Mouse (Mus musculus) spleen, adult 2 months (tissue): ENCODE measurements around the gene Olfr1535. TPM values are rescaled to one million over a fixed set of nuclear protein-coding genes. Genes with fewer than 3 reads are reported as not detected.

Experiments used
- DNase-seq, 2 experiments: peaks; one replicate each; pipeline versions ENCODE4 v3.0.0 to v3.0.0-alpha.2; 2012 to 2021; ENCODE audit warnings: low spot score in 2 of 2, low read depth in 1 of 2
- H3K27ac ChIP-seq: fragments of 200-500 bp; 2 replicates; pipeline ENCODE4 v1.5.1; 2012; ENCODE audit warnings: low read length, inconsistent platforms; ENCODE audit not compliant: insufficient read depth
- H3K27me3 ChIP-seq: fragments of 200-500 bp; 2 replicates; pipeline ENCODE4 v1.6.1; 2012; ENCODE audit warnings: mild to moderate bottlenecking, moderate library complexity, low read length, inconsistent platforms; ENCODE audit not compliant: control insufficient read depth, insufficient read depth
- H3K36me3 ChIP-seq: fragments of 200-500 bp; 2 replicates; pipeline ENCODE4 v1.6.1; 2012; ENCODE audit warnings: mild to moderate bottlenecking, low read length, inconsistent platforms; ENCODE audit not compliant: control insufficient read depth, insufficient read depth
- H3K4me1 ChIP-seq: fragments of 200-500 bp; 2 replicates; pipeline ENCODE4 v1.6.1; 2011; ENCODE audit warnings: inconsistent platforms; ENCODE audit not compliant: control insufficient read depth, insufficient read depth, insufficient read length
- H3K4me3 ChIP-seq: fragments of 200-500 bp; 2 replicates; pipeline ENCODE4 v1.5.1; 2011; ENCODE audit warnings: mild to moderate bottlenecking, inconsistent platforms; ENCODE audit not compliant: insufficient read depth, insufficient read length; ENCODE audit errors: extremely low read depth
- CTCF ChIP-seq: fragments of 200-500 bp; IDR thresholded peaks from 2 replicates; pipeline ENCODE4 v1.5.1; 2011; ENCODE audit warnings: mild to moderate bottlenecking, inconsistent platforms; ENCODE audit not compliant: insufficient read depth, insufficient read length, insufficient replicate concordance; ENCODE audit errors: extremely low read depth
- POLR2A ChIP-seq: fragments of 200-500 bp; IDR thresholded peaks from 2 replicates; pipeline ENCODE4 v1.6.1; 2011; ENCODE audit warnings: low read depth, low read length, inconsistent platforms
- WGBS: fragments of 180-500 bp; shearing (Covaris S2); methylation state at CpG from one replicate; pipeline ENCODE4 v1.1.7; 2018; 5-methylcytosine and 5-hydroxymethylcytosine counted together
- polyA plus RNA-seq: library from polyadenylated mRNA; depleted of rRNA; stranded (reverse); fragments of >200 nt; gene quantifications from 2 replicates; pipeline ENCODE4 v1.2.3, GENCODE M21; 2012; rRNA removed

The Olfr1535 gene
- polyA plus RNA-seq, 1 experiment = not detected

DNA sequence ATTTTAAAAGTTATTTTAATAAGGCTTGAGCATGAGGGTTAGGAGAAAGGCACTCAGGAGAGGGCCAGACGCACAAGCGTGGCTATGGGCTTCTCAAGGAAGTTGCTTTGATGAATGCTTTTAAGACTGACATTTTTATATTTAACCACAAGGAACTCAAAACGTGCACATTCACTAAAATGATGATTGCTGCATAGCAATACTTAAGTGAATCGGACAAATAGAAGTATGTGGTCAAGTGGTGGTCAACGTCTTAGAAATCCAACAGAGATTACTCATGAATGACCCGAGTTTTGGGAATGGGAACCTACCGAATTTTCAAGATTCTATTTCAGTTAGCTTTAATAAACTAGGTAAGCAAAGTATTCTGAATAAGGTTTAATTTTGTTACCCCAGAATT is 29.6 kb downstream of the Olfr1535 start:
- H3K36me3 ChIP-seq = peaks cover 5% of the 10 kb centered on the region
- no peak for DNase-seq
- H3K4me3 ChIP-seq = no peak overlapping the region; the same call in 1 of the 2 replicates
- H3K27ac ChIP-seq = no peak overlapping the region
- WGBS = 39% methylated on average over 7 of the region's 7 CpGs
- peaks cover 2% of the 10 kb centered on the region for H3K4me1 ChIP-seq
- TF ChIP-seq POLR2A = no peak
- TF ChIP-seq CTCF = no peak
- no peaks in the 10 kb centered on the region for H3K27me3 ChIP-seq

GRCm38 (mm10) chr13:21506221-21506649 is 53.5 kb downstream of the Olfr1535 start:
- Histone ChIP-seq H3K27me3 (no peaks in the 10 kb centered on the region), H3K27ac (peak overlapping the region; percentile 35), H3K4me3 (peak overlapping the region; percentile 81), H3K4me1 (no peaks in the 10 kb centered on the region), H3K36me3 (no peaks in the 10 kb centered on the region)
- no peak for TF ChIP-seq POLR2A
- peak; percentile 68 to 83 for DNase-seq
- under 1% methylated on average over 21 of the region's 21 CpGs for WGBS

Other genes starting within 250 kb of the Olfr1535 start
- not detected in 2 replicates for gene Gpx6, start 247.8 kb downstream of the Olfr1535 start, polyA plus RNA-seq
- not detected in 2 replicates for gene Olfr1367, start 213.0 kb downstream of the Olfr1535 start, polyA plus RNA-seq
- gene Zscan12, start 197.1 kb downstream of the Olfr1535 start, polyA plus RNA-seq = 0.38 and 0.62 TPM in 2 replicates
- 12.5 and 15.2 TPM in 2 replicates for gene Zkscan3, start 157.1 kb downstream of the Olfr1535 start, polyA plus RNA-seq
- 0.13 and 0.28 TPM in 2 replicates for gene Pgbd1, start 118.8 kb downstream of the Olfr1535 start, polyA plus RNA-seq
- 6.7 and 8.5 TPM in 2 replicates for gene Zscan26, start 106.2 kb downstream of the Olfr1535 start, polyA plus RNA-seq
- not detected in 2 replicates for gene Nkapl, start 91.4 kb downstream of the Olfr1535 start, polyA plus RNA-seq
- gene Zkscan4, start 81.0 kb downstream of the Olfr1535 start, polyA plus RNA-seq = 0.29 and 0.34 TPM in 2 replicates
- not detected in 2 replicates for gene Gm10065, start 80.5 kb downstream of the Olfr1535 start, polyA plus RNA-seq
- 0.13 and 0.16 TPM in 2 replicates for gene AK157302, start 64.7 kb downstream of the Olfr1535 start, polyA plus RNA-seq
- gene Gm11273, start 58.5 kb downstream of the Olfr1535 start, polyA plus RNA-seq = 3.2 and 4.5 TPM in 2 replicates
- gene Zkscan8, start 28.8 kb downstream of the Olfr1535 start, polyA plus RNA-seq = 1.6 and 2.0 TPM in 2 replicates
- gene Olfr1366, start 17.1 kb downstream of the Olfr1535 start, polyA plus RNA-seq = not detected in 2 replicates
- gene Olfr1364, start 21.9 kb upstream of the Olfr1535 start, polyA plus RNA-seq = not detected in 2 replicates
- not detected in 2 replicates for gene Olfr1362, start 54.1 kb upstream of the Olfr1535 start, polyA plus RNA-seq
- gene Olfr11, start 82.6 kb upstream of the Olfr1535 start, polyA plus RNA-seq = not detected in 2 replicates
- not detected in 2 replicates for gene Olfr1361, start 103.5 kb upstream of the Olfr1535 start, polyA plus RNA-seq
- not detected in 2 replicates for gene Olfr1360, start 117.5 kb upstream of the Olfr1535 start, polyA plus RNA-seq
- gene Olfr1359, start 138.2 kb upstream of the Olfr1535 start, polyA plus RNA-seq = not detected in 2 replicates
- gene Hist1h2bl, start 156.2 kb upstream of the Olfr1535 start, polyA plus RNA-seq = 18.0 and 18.4 TPM in 2 replicates
- gene Hist1h2ai, start 156.5 kb upstream of the Olfr1535 start, polyA plus RNA-seq = 40.4 and 81.0 TPM in 2 replicates
- gene Hist1h3h, start 157.8 kb upstream of the Olfr1535 start, polyA plus RNA-seq = 81.3 and 147 TPM in 2 replicates
- 6.5 and 12.9 TPM in 2 replicates for gene Hist1h2bm, start 162.2 kb upstream of the Olfr1535 start, polyA plus RNA-seq
- gene Hist1h4j, start 175.2 kb upstream of the Olfr1535 start, polyA plus RNA-seq = 9.1 and 9.5 TPM in 2 replicates
- 82.1 and 92.4 TPM in 2 replicates for gene Hist1h4k, start 190.6 kb upstream of the Olfr1535 start, polyA plus RNA-seq
- 51.8 and 65.5 TPM in 2 replicates for gene Hist1h2ak, start 193.9 kb upstream of the Olfr1535 start, polyA plus RNA-seq
- 8.0 and 29.0 TPM in 2 replicates for gene Hist1h2bn, start 194.2 kb upstream of the Olfr1535 start, polyA plus RNA-seq
- gene Hist1h1b, start 220.7 kb upstream of the Olfr1535 start, polyA plus RNA-seq = 2.3 and 3.2 TPM in 2 replicates
- 77.1 and 125 TPM in 2 replicates for gene Hist1h3i, start 223.5 kb upstream of the Olfr1535 start, polyA plus RNA-seq
- 15.5 and 52.1 TPM in 2 replicates for gene Hist1h2an, start 227.3 kb upstream of the Olfr1535 start, polyA plus RNA-seq
- 1.7 and 13.4 TPM in 2 replicates for gene Hist1h2bp, start 227.6 kb upstream of the Olfr1535 start, polyA plus RNA-seq